Mouse (Mus musculus): ENCODE measurements around the gene Tjp2.

- no peak for TF ChIP-seq TAL1 (conservative IDR thresholded peaks at IDR 0.05; ENCODE audit: low read depth, low read length)
- no peak for TF ChIP-seq CTCF (IDR thresholded peaks at IDR 0.05; ENCODE audit: low read depth, low read length)
- TF ChIP-seq GATA1 (IDR thresholded peaks at IDR 0.05; ENCODE audit: borderline replicate concordance, low read length) = no peak
- TF ChIP-seq GATA2 (IDR thresholded peaks at IDR 0.05; ENCODE audit: borderline replicate concordance, low read depth, low read length) = no peak
Measured at GRCm38 (mm10) chr19:24274281-24274680, 49.5 kb upstream of the Tjp2 start.

All from G1E (cell line).